Mouse (Mus musculus) spleen, postnatal 4 days (tissue): ENCODE results near the gene Slc35b2.

Source experiments
- DNase-seq, 2 experiments: peaks; one replicate each; pipeline ENCODE4 v3.0.0; 2022; ENCODE audit warnings: low spot score in 2 of 2

Gene Slc35b2

GRCm38 (mm10) chr17:45545278-45545961 is 18.3 kb upstream of the Slc35b2 start:
- no peak for DNase-seq

- no peak for DNase-seq
These were observed 16.7 kb upstream of the Slc35b2 start for GRCm38 (mm10) chr17:45546941-45547340.

GRCm38 (mm10) chr17:45547461-45548190 is 16.0 kb upstream of the Slc35b2 start:
- no peak for DNase-seq

GRCm38 (mm10) chr17:45548541-45549512 is 14.8 kb upstream of the Slc35b2 start:
- DNase-seq: no peak

- no peak for DNase-seq
These were observed 14.0 kb upstream of the Slc35b2 start, which contains the start of gene Tmem151b for GRCm38 (mm10) chr17:45549617-45550181. TSS of gene Tmem151b (minus strand) at chr17:45549677.

GRCm38 (mm10) chr17:45550253-45550652 is 13.4 kb upstream of the Slc35b2 start:
- DNase-seq: no peak

GRCm38 (mm10) chr17:45551249-45551796 is 12.4 kb upstream of the Slc35b2 start:
- DNase-seq: no peak

GRCm38 (mm10) chr17:45551816-45552451 is 11.7 kb upstream of the Slc35b2 start:
- DNase-seq: peak; percentile 71 to 85

- no peak for DNase-seq
These were observed 10.6 kb upstream of the Slc35b2 start for GRCm38 (mm10) chr17:45553065-45553464.

GRCm38 (mm10) chr17:45554420-45554819 is 9.3 kb upstream of the Slc35b2 start:
- no peak for DNase-seq

- DNase-seq: peak; percentile 94 to 97
These were observed 8.1 kb upstream of the Slc35b2 start, which contains the start of gene Nfkbie for GRCm38 (mm10) chr17:45555452-45556106. TSS of gene Nfkbie (plus strand) at chr17:45555703.

- DNase-seq: no peak
These were observed 7.6 kb upstream of the Slc35b2 start for GRCm38 (mm10) chr17:45556107-45556489.

- peak in 1 of 2 experiments; percentile 38 for DNase-seq
These were observed 7.0 kb upstream of the Slc35b2 start for GRCm38 (mm10) chr17:45556514-45557245.

GRCm38 (mm10) chr17:45557246-45557824 is 6.3 kb upstream of the Slc35b2 start:
- DNase-seq: peak in 1 of 2 experiments; percentile 31

- peak; percentile 25 to 74 for DNase-seq
These were observed 5.4 kb upstream of the Slc35b2 start for GRCm38 (mm10) chr17:45557998-45558862.

- DNase-seq: no peak
These were observed 3.7 kb upstream of the Slc35b2 start for GRCm38 (mm10) chr17:45559732-45560525.

- DNase-seq: no peak
These were observed 458 bp upstream of the Slc35b2 start for GRCm38 (mm10) chr17:45563216-45563615.
